In genomic region chr5:22093157-22093865, GRCm38 (mm10) we compare ENCODE assay signal across 11 mouse cellular contexts.
DNase-seq lines count a peak whose midpoint lies in the region; ATAC-seq and TF ChIP-seq lines count a peak whose summit lies in the region.
"Had no signal": no experiment of that assay in that cellular context is flagged by ENCODE, and none has a peak within 500 bp of the region (broad histone marks: within the 10 kb centered on the region; RNA-seq: fewer than 3 reads in every experiment).

No protein-coding gene starts in this region.

- DNase-seq in embryonic facial prominence, embryonic 10.5 days (ENCODE audit: low spot score) = no peak
- peak; percentile 76 for DNase-seq in brain, adult 2 months (ENCODE audit: low read depth, low spot score)
- DNase-seq in embryo, embryonic 11 days = peak; percentile 27
- no peak for DNase-seq in urinary bladder, postnatal 10 days (ENCODE audit: low spot score)
- no peak for DNase-seq in left cerebral cortex, adult 2 months (ENCODE audit: extremely low spot score in 1 of 2, low spot score in 2 of 2)
- DNase-seq: lung, embryonic 14.5 days had no signal

- H3K4me1 ChIP-seq in embryonic facial prominence, embryonic 12.5 days = no peaks in the 10 kb centered on the region; the same call in 1 of the 2 replicates
- no peaks in the 10 kb centered on the region for H3K4me1 ChIP-seq in embryonic facial prominence, embryonic 10.5 days
- peaks cover 18% of the 10 kb centered on the region for H3K4me1 ChIP-seq in hindbrain, embryonic 16.5 days (ENCODE audit: control insufficient read depth, insufficient read depth, low read depth, low read length)
- H3K4me1 ChIP-seq in liver, embryonic 12.5 days = no peaks in the 10 kb centered on the region
- H3K4me1 ChIP-seq: heart, embryonic 10.5 days had no signal

- H3K9me3 ChIP-seq in embryonic facial prominence, embryonic 12.5 days = no peaks in the 10 kb centered on the region
- H3K9me3 ChIP-seq in embryonic facial prominence, embryonic 10.5 days = no peaks in the 10 kb centered on the region
- H3K9me3 ChIP-seq in hindbrain, embryonic 16.5 days (ENCODE audit: control insufficient read depth, low read length) = no peaks in the 10 kb centered on the region
- H3K9me3 ChIP-seq in liver, embryonic 12.5 days (replicated peaks) = no peaks in the 10 kb centered on the region
- H3K9me3 ChIP-seq: heart, embryonic 10.5 days had no signal

- TF ChIP-seq CTCF in left cerebral cortex, adult 2 months (IDR thresholded peaks at IDR 0.05) = no peak

- H3K36me3 ChIP-seq in embryonic facial prominence, embryonic 12.5 days = no peaks in the 10 kb centered on the region
- no peaks in the 10 kb centered on the region for H3K36me3 ChIP-seq in embryonic facial prominence, embryonic 10.5 days (replicated peaks)
- H3K36me3 ChIP-seq in hindbrain, embryonic 16.5 days (ENCODE audit: control insufficient read depth, insufficient read depth, low read length) = no peaks in the 10 kb centered on the region
- peaks cover 6% of the 10 kb centered on the region for H3K36me3 ChIP-seq in liver, embryonic 12.5 days
- H3K36me3 ChIP-seq: heart, embryonic 10.5 days had no signal

- intact Hi-C loops in left cerebral cortex, adult 2 months (cut with DNase I) = no loop called here

- WGBS in embryonic facial prominence, embryonic 12.5 days = 74% methylated on average over 9 of the region's 9 CpGs
- 76% methylated on average over 9 of the region's 9 CpGs for WGBS in embryonic facial prominence, embryonic 10.5 days
- WGBS in hindbrain, embryonic 16.5 days = 30% methylated on average over 9 of the region's 9 CpGs
- 76% methylated on average over 9 of the region's 9 CpGs for WGBS in liver, embryonic 12.5 days (ENCODE audit: insufficient replicate concordance)

- ATAC-seq in embryonic facial prominence, embryonic 12.5 days (ENCODE audit: insufficient number of reproducible peaks, insufficient read depth, low FRiP score, low TSS enrichment) = 0 out of 2 replicates have a peak, but pooled peaks have one; percentile 41
- peak; percentile 93 for ATAC-seq in hindbrain, embryonic 16.5 days
- no peak for ATAC-seq in liver, embryonic 12.5 days
- ATAC-seq: intestine, postnatal 0 days had no signal

- H3K4me3 ChIP-seq in embryonic facial prominence, embryonic 12.5 days = no peak overlapping the region
- no peak overlapping the region for H3K4me3 ChIP-seq in embryonic facial prominence, embryonic 10.5 days
- H3K4me3 ChIP-seq in hindbrain, embryonic 16.5 days (ENCODE audit: low read length) = no peak overlapping the region
- H3K4me3 ChIP-seq in left cerebral cortex, adult 2 months = no peak overlapping the region
- H3K4me3 ChIP-seq in liver, embryonic 12.5 days = no peak overlapping the region
- H3K4me3 ChIP-seq: heart, embryonic 10.5 days had no signal

- H3K27ac ChIP-seq in embryonic facial prominence, embryonic 12.5 days = no peak overlapping the region
- H3K27ac ChIP-seq in embryonic facial prominence, embryonic 10.5 days (replicated peaks) = no peak overlapping the region
- no peak overlapping the region for H3K27ac ChIP-seq in hindbrain, embryonic 16.5 days (ENCODE audit: low read depth, low read length)
- H3K27ac ChIP-seq in left cerebral cortex, adult 2 months = no peak overlapping the region
- no peak overlapping the region for H3K27ac ChIP-seq in liver, embryonic 12.5 days
- H3K27ac ChIP-seq: heart, embryonic 10.5 days had no signal

- no peak overlapping the region for H3K9ac ChIP-seq in embryonic facial prominence, embryonic 12.5 days
- H3K9ac ChIP-seq in hindbrain, embryonic 16.5 days (ENCODE audit: low read depth, low read length) = no peak overlapping the region
- H3K9ac ChIP-seq in liver, embryonic 12.5 days = no peak overlapping the region
- H3K9ac ChIP-seq: lung, embryonic 14.5 days had no signal

- peaks cover 3% of the 10 kb centered on the region; the same call in 1 of the 2 replicates for H3K27me3 ChIP-seq in embryonic facial prominence, embryonic 12.5 days
- H3K27me3 ChIP-seq in embryonic facial prominence, embryonic 10.5 days (replicated peaks; ENCODE audit: low read depth, poor library complexity, severe bottlenecking) = no peaks in the 10 kb centered on the region
- H3K27me3 ChIP-seq in hindbrain, embryonic 16.5 days (replicated peaks; ENCODE audit: control insufficient read depth, insufficient read depth, low read length) = no peaks in the 10 kb centered on the region
- H3K27me3 ChIP-seq in liver, embryonic 12.5 days (replicated peaks) = no peaks in the 10 kb centered on the region

- no peak overlapping the region for H3K4me2 ChIP-seq in embryonic facial prominence, embryonic 12.5 days (replicated peaks)
- no peak overlapping the region for H3K4me2 ChIP-seq in hindbrain, embryonic 16.5 days (ENCODE audit: low read length)
- H3K4me2 ChIP-seq in liver, embryonic 12.5 days = no peak overlapping the region
- H3K4me2 ChIP-seq: lung, embryonic 14.5 days had no signal

Comparison
In these comparisons a context has a peak if more than half of its experiments do, and no peak if none do; other contexts are left out.
1. DNase-seq: peak in brain, adult 2 months (single experiment) and embryo, embryonic 11 days (single experiment); none in embryonic facial prominence, embryonic 10.5 days (single experiment), urinary bladder, postnatal 10 days (single experiment) and left cerebral cortex, adult 2 months (0 of 2).